Mouse (Mus musculus): ENCODE results near the gene Prlr. TPM values are rescaled to one million over a fixed set of nuclear protein-coding genes. Genes with fewer than 3 reads are reported as not detected.

Gene Prlr
- polyA plus RNA-seq (2012; rRNA removed), result 75.9 and 82.0 TPM in 2 replicates

DNA sequence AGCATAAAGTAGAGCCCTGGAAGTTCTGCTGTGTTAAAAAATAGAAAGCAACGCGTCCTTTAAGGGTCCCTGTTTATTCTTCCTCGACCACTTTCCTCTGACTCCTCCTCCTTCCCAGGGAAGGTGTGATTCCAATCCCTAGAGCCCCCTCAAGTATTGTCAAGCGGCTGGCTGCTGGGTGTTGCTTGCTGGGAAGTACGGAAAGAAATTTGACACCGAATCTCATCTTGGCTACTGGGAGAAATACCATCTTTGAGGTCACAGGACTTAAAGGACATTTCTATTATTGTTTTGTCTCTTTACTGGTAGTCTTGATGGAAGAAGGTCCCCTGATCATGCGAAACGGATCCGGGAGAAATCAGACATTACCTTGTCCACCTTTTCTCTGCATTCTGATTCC lies at the start of gene Prlr:
Prlr (plus strand) TSS at position 156 of the 400 bp plus-strand sequence.
- Histone ChIP-seq H3K27me3 (replicated peaks; ENCODE audit: control insufficient read depth, insufficient read depth, low read length) (no peaks in the 10 kb centered on the region), H3K36me3 (ENCODE audit: control insufficient read depth, insufficient read depth, low read length) (no peaks in the 10 kb centered on the region), H3K27ac (ENCODE audit: insufficient read depth, low read depth, low read length) (no peak within 1 kb of the TSS), H3K4me3 (ENCODE audit: insufficient read depth, low read depth, low read length) (peak within 1 kb of the TSS; percentile 30), H3K4me1 (ENCODE audit: control insufficient read depth, insufficient read depth, low read length) (no peaks in the 10 kb centered on the region)
- no peak for DNase-seq
- TF ChIP-seq POLR2A (IDR thresholded peaks at IDR 0.05; ENCODE audit: low read depth, low read length) (no peak), CTCF (conservative IDR thresholded peaks at IDR 0.05; ENCODE audit: insufficient read depth, insufficient read length, low read depth, low read length) (no peak)
- WGBS, result 12% methylated on average over 9 of the region's 9 CpGs

DNA sequence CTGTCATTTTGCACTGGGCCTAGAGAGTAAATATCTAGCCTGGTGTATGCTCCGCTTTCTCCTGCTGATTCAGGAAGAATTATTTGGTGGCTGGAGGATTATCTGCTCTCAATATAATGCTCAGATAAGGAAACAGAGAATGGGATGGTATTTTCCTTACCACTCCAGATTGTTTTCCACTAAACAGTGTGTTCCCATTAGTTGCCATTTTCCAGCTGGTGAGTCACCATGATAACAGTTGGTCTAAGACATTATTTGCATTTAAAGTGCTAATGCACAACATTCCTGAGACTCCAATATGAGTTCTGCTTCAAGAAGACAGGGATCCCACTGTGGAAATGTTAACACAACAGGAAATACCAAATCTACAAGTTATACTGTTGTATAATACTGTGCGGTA lies 43.3 kb upstream of the Prlr start:
- H3K4me3 ChIP-seq (ENCODE audit: insufficient read depth, low read depth, low read length), result no peak overlapping the region
- H3K27me3 ChIP-seq (replicated peaks; ENCODE audit: control insufficient read depth, insufficient read depth, low read length), result no peaks in the 10 kb centered on the region
- H3K4me1 ChIP-seq (ENCODE audit: control insufficient read depth, insufficient read depth, low read length), result no peaks in the 10 kb centered on the region
- no peak for DNase-seq
- no peaks in the 10 kb centered on the region for H3K36me3 ChIP-seq (ENCODE audit: control insufficient read depth, insufficient read depth, low read length)
- 94% methylated on average over 2 of the region's 2 CpGs for WGBS
- no peak overlapping the region for H3K27ac ChIP-seq (ENCODE audit: insufficient read depth, low read depth, low read length)
- TF ChIP-seq POLR2A (IDR thresholded peaks at IDR 0.05; ENCODE audit: low read depth, low read length) (no peak), CTCF (conservative IDR thresholded peaks at IDR 0.05; ENCODE audit: insufficient read depth, insufficient read length, low read depth, low read length) (no peak)

DNA sequence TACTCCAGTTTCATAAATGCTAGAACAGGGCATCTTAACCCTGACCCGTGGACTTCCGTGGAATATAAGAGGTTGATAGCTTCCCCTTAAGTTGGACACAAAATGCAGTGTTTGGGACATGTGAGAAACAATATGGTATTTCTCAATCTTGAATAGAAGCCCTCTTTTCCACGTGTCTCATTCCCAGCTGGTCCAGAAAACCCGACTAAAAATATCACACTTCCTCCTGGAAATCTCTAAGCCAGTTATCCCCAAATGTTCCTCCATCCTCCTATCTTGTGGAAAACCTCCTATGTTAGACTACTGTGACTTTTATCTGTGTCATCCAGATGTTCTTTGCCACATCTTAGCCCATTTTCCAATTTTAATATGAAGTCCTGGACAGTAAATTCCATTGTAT lies 42.1 kb upstream of the Prlr start:
- no peaks in the 10 kb centered on the region for H3K27me3 ChIP-seq (replicated peaks; ENCODE audit: control insufficient read depth, insufficient read depth, low read length)
- 68% methylated on average over 4 of the region's 4 CpGs for WGBS
- no peak overlapping the region for H3K4me3 ChIP-seq (ENCODE audit: insufficient read depth, low read depth, low read length)
- no peak overlapping the region for H3K27ac ChIP-seq (ENCODE audit: insufficient read depth, low read depth, low read length)
- H3K4me1 ChIP-seq (ENCODE audit: control insufficient read depth, insufficient read depth, low read length), result no peaks in the 10 kb centered on the region
- TF ChIP-seq CTCF (conservative IDR thresholded peaks at IDR 0.05; ENCODE audit: insufficient read depth, insufficient read length, low read depth, low read length) (no peak), POLR2A (IDR thresholded peaks at IDR 0.05; ENCODE audit: low read depth, low read length) (no peak)
- no peaks in the 10 kb centered on the region for H3K36me3 ChIP-seq (ENCODE audit: control insufficient read depth, insufficient read depth, low read length)
- DNase-seq, result no peak

DNA sequence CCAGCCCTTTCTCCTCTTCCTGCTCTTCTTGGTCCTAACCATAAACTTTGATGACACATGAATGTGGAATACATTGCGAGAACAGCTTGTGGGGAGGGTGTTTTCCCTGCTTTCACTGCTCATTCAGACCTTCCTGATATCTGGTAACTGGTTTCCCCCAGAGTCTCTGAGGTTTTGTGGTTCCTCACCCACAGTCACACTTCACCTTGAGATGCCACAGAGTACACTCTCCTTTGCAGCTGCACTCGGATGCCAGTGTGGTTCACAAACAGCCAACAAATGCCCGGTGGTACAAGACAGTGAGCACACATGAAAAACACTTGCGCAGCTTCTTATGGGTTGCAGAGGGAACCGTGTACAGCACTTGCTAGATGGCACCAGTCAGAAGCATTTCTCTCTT lies 32.5 kb upstream of the Prlr start:
- H3K36me3 ChIP-seq (ENCODE audit: control insufficient read depth, insufficient read depth, low read length), result no peaks in the 10 kb centered on the region
- no peaks in the 10 kb centered on the region for H3K27me3 ChIP-seq (replicated peaks; ENCODE audit: control insufficient read depth, insufficient read depth, low read length)
- 83% methylated on average over 5 of the region's 5 CpGs for WGBS
- TF ChIP-seq POLR2A (IDR thresholded peaks at IDR 0.05; ENCODE audit: low read depth, low read length), result no peak
- TF ChIP-seq CTCF (conservative IDR thresholded peaks at IDR 0.05; ENCODE audit: insufficient read depth, insufficient read length, low read depth, low read length), result no peak
- DNase-seq, result no peak
- no peak overlapping the region for H3K27ac ChIP-seq (ENCODE audit: insufficient read depth, low read depth, low read length)
- H3K4me3 ChIP-seq (ENCODE audit: insufficient read depth, low read depth, low read length), result no peak overlapping the region
- H3K4me1 ChIP-seq (ENCODE audit: control insufficient read depth, insufficient read depth, low read length), result no peaks in the 10 kb centered on the region

DNA sequence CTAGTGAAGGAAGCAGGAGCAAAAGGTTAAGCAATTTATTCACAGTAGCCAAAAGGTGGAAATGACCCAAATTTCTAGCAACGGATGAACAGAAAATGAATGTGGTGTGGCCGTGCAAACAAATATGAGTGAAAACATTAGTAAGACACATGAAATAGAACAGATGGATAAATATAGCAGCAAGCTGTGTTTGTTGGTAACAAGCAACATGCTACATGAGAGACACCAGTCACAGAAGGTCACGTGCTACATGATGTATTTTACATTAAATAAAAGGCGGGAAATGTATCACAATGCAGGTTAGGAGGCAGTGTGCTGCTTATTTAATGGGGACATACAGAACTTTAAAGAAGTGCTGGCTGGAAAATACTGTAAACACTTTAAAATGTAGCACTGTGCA lies 28.8 kb upstream of the Prlr start:
- Histone ChIP-seq H3K4me1 (ENCODE audit: control insufficient read depth, insufficient read depth, low read length) (no peaks in the 10 kb centered on the region), H3K4me3 (ENCODE audit: insufficient read depth, low read depth, low read length) (no peak overlapping the region), H3K36me3 (ENCODE audit: control insufficient read depth, insufficient read depth, low read length) (no peaks in the 10 kb centered on the region), H3K27ac (ENCODE audit: insufficient read depth, low read depth, low read length) (no peak overlapping the region), H3K27me3 (replicated peaks; ENCODE audit: control insufficient read depth, insufficient read depth, low read length) (no peaks in the 10 kb centered on the region)
- DNase-seq, result no peak
- no peak for TF ChIP-seq CTCF (conservative IDR thresholded peaks at IDR 0.05; ENCODE audit: insufficient read depth, insufficient read length, low read depth, low read length)
- TF ChIP-seq POLR2A (IDR thresholded peaks at IDR 0.05; ENCODE audit: low read depth, low read length), result no peak
- WGBS, result 68% methylated on average over 4 of the region's 4 CpGs

DNA sequence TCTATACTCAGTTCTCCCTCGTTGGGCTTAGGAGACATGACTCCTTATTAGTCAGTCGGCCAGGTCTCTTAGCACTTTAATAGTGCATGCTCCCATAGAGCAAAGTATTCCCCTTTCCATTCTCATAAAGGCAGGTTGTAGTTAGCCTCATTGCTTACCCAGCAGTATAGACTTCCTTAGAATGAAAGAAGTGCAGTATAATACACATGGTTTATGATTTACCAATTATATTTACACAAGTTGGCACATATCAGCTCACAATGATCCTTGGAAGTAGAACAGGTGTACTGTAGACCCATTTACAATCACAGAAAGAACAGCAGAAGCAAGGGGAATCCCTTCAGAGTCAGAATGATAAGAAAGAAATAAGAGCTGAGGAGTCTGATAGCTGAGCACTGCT lies 16.4 kb upstream of the Prlr start:
- WGBS, result 81% methylated on average over 2 of the region's 2 CpGs
- H3K36me3 ChIP-seq (ENCODE audit: control insufficient read depth, insufficient read depth, low read length), result no peaks in the 10 kb centered on the region
- H3K27me3 ChIP-seq (replicated peaks; ENCODE audit: control insufficient read depth, insufficient read depth, low read length), result no peaks in the 10 kb centered on the region
- H3K27ac ChIP-seq (ENCODE audit: insufficient read depth, low read depth, low read length), result no peak overlapping the region
- H3K4me1 ChIP-seq (ENCODE audit: control insufficient read depth, insufficient read depth, low read length), result no peaks in the 10 kb centered on the region
- DNase-seq, result no peak
- TF ChIP-seq POLR2A (IDR thresholded peaks at IDR 0.05; ENCODE audit: low read depth, low read length) (no peak), CTCF (conservative IDR thresholded peaks at IDR 0.05; ENCODE audit: insufficient read depth, insufficient read length, low read depth, low read length) (no peak)
- H3K4me3 ChIP-seq (ENCODE audit: insufficient read depth, low read depth, low read length), result no peak overlapping the region

DNA sequence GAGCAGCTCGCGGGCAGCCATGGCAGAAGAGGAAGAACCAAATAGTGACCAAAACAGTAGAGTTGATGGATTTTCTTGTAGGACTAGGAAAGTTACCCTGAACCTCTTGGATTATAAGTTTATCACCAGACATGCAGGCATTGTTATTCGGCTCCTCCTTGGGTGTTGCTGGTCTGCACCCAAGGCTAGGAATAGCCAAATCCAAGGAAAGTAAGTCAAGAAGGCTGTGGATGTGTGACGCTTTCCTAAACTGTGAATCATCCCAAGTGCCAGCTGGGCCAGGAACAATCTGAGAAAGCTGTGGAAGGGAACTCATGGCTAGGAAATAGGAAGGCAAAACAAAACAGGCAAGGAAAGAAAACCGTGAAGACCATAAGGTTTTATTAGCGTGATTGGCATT lies 2.0 kb upstream of the Prlr start:
- H3K36me3 ChIP-seq (ENCODE audit: control insufficient read depth, insufficient read depth, low read length), result no peaks in the 10 kb centered on the region
- H3K4me1 ChIP-seq (ENCODE audit: control insufficient read depth, insufficient read depth, low read length), result no peaks in the 10 kb centered on the region
- 82% methylated on average over 6 of the region's 6 CpGs for WGBS
- no peak for TF ChIP-seq POLR2A (IDR thresholded peaks at IDR 0.05; ENCODE audit: low read depth, low read length)
- no peak for TF ChIP-seq CTCF (conservative IDR thresholded peaks at IDR 0.05; ENCODE audit: insufficient read depth, insufficient read length, low read depth, low read length)
- H3K27ac ChIP-seq (ENCODE audit: insufficient read depth, low read depth, low read length), result no peak overlapping the region
- no peaks in the 10 kb centered on the region for H3K27me3 ChIP-seq (replicated peaks; ENCODE audit: control insufficient read depth, insufficient read depth, low read length)
- no peak for DNase-seq
- H3K4me3 ChIP-seq (ENCODE audit: insufficient read depth, low read depth, low read length), result no peak overlapping the region

DNA sequence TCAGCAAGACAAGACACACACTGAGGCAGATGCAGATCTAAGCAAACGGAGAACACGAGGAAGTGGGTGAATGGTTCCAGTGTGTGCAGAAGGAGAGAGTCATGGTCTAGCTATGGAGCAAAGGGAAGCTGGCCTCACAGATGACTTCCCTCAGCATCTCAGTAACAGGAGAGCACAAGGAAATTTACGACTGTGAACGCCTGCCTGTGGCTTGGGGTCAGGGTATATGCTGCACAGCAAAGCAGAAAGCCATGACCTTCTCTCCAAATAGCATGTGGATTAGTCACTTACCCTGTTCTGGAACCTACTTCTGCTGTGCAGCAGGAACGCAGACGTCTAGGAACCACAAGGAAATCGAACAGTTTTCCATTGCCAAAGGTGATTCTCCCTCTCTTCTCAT lies 1.4 kb upstream of the Prlr start:
- no peak for TF ChIP-seq CTCF (conservative IDR thresholded peaks at IDR 0.05; ENCODE audit: insufficient read depth, insufficient read length, low read depth, low read length)
- TF ChIP-seq POLR2A (IDR thresholded peaks at IDR 0.05; ENCODE audit: low read depth, low read length), result no peak
- Histone ChIP-seq H3K27me3 (replicated peaks; ENCODE audit: control insufficient read depth, insufficient read depth, low read length) (no peaks in the 10 kb centered on the region), H3K27ac (ENCODE audit: insufficient read depth, low read depth, low read length) (no peak overlapping the region), H3K4me3 (ENCODE audit: insufficient read depth, low read depth, low read length) (no peak overlapping the region), H3K4me1 (ENCODE audit: control insufficient read depth, insufficient read depth, low read length) (no peaks in the 10 kb centered on the region), H3K36me3 (ENCODE audit: control insufficient read depth, insufficient read depth, low read length) (no peaks in the 10 kb centered on the region)
- no peak for DNase-seq
- 33% methylated on average over 7 of the region's 7 CpGs for WGBS

All from kidney, adult 2 months (tissue).